Mouse (Mus musculus) limb, embryonic 12.5 days (tissue): ENCODE measurements around the gene Vipr1. TPM values are rescaled to one million over a fixed set of nuclear protein-coding genes. Genes with fewer than 3 reads are reported as not detected.

Experiments
- ATAC-seq: fragments of 200-750 bp; cut with Nextera tagmentation; 2 replicates; pipeline ENCODE4 v1.8.0; 2017; ENCODE audit warnings: low read depth, moderate TSS enrichment; ENCODE audit not compliant: insufficient number of reproducible peaks, insufficient read depth, low FRiP score, low TSS enrichment
- H3K27ac ChIP-seq: fragments of 300-500 bp; sonication (generic); 2 replicates; pipeline ENCODE4 v1.5.1; 2016; ENCODE audit warnings: mild to moderate bottlenecking, moderate library complexity
- H3K27me3 ChIP-seq: fragments of 300-500 bp; sonication (generic); 2 replicates; pipeline ENCODE4 v1.6.1; 2016; ENCODE audit warnings: mild to moderate bottlenecking, moderate library complexity
- H3K36me3 ChIP-seq: fragments of 300-500 bp; sonication (generic); 2 replicates; pipeline ENCODE4 v1.6.1; 2016; ENCODE audit warnings: mild to moderate bottlenecking, moderate library complexity
- H3K4me1 ChIP-seq: fragments of 300-500 bp; sonication (generic); replicated peaks from 2 replicates; pipeline ENCODE4 v1.6.1; 2016
- H3K4me2 ChIP-seq: fragments of 300-500 bp; sonication (generic); 2 replicates; pipeline ENCODE4 v1.6.1; 2016; ENCODE audit warnings: mild to moderate bottlenecking, moderate library complexity
- H3K4me3 ChIP-seq: fragments of 300-500 bp; sonication (generic); replicated peaks from 2 replicates; pipeline ENCODE4 v1.5.1; 2016; ENCODE audit warnings: mild to moderate bottlenecking
- H3K9ac ChIP-seq: fragments of 300-500 bp; sonication (generic); replicated peaks from 2 replicates; pipeline ENCODE4 v1.6.1; 2016; ENCODE audit warnings: mild to moderate bottlenecking, moderate library complexity
- H3K9me3 ChIP-seq: fragments of 300-500 bp; sonication (generic); 2 replicates; pipeline ENCODE4 v1.6.1; 2016; ENCODE audit warnings: mild to moderate bottlenecking, moderate library complexity
- WGBS: fragments of 180-500 bp; shearing (Covaris S2); methylation state at CpG from one replicate; pipeline ENCODE4 v1.1.7; 2016; 5-methylcytosine and 5-hydroxymethylcytosine counted together
- polyA plus RNA-seq: library from polyadenylated mRNA; unstranded; fragments of >200 nt; fragmentation: Nextera tagmentation; extraction: Ambion mirVana; gene quantifications from 2 replicates; pipeline ENCODE4 v1.2.1, GENCODE M21; 2016

The Vipr1 gene
- polyA plus RNA-seq, 1 experiment from 2014 or later = 1.1 TPM

DNA sequence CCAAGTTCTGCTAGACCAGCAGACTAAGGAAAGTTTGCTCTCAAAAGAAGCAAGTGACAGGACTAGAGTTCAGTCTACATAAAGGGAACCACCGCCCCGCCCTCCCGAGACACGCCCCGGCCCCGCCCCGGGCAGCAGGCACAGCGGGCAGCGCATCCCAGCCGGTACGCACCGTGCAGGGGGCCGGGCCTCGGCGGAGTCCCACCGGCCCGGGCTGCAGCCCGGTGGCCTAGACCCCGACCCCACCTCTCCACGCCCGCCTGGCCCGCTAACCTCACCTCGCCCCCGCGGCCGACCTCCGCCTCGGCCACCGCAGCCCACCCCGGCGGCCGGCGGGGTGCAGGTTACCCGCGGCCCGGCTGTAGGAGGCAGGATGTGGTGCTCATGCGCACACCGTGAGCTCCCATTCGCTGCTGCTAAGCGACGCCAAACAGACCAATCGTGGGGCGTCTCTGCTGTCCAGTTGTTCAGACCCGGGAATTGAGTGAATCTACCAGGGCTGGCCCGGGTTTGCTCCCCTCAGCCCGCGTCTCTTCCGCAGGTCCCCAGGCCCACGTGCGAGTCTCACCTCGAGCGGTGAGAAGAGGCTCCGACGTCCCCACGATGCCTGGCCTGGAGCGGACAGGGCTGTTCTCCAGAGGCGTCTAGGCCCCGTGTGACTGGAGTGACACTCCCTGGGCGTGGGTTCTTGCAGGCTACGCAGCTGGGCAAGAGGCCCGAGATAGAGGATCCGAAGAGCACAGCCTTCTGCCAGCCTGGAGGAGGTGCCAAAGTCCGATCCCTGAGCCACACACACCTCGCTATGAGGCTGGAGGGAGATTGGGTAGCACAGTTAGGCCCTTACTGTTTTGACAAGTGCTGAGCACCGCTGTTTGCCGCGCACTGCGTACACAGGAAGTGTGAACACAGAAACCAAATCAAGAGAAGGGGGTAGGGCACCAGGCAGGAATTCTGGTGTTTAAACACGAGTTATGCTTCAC is 62.4 kb downstream of the Vipr1 start, which contains the start of gene Sec22c:
Gene Sec22c (minus strand): TSS at position 845 of the 980 bp plus-strand sequence.
- Histone ChIP-seq H3K9me3 (no peaks in the 10 kb centered on the region), H3K27me3 (no peaks in the 10 kb centered on the region), H3K4me3 (peak within 1 kb of the TSS; percentile 87), H3K36me3 (0 out of 2 replicates have a peak, but pooled peaks cover 4% of the 10 kb centered on the region), H3K9ac (peak within 1 kb of the TSS; percentile 79), H3K4me2 (peak within 1 kb of the TSS; percentile 82), H3K27ac (peak within 1 kb of the TSS; percentile 47), H3K4me1 (peaks cover 23% of the 10 kb centered on the region)
- 2% methylated on average over 69 of the region's 69 CpGs for WGBS
- ATAC-seq = peak; percentile 93

DNA sequence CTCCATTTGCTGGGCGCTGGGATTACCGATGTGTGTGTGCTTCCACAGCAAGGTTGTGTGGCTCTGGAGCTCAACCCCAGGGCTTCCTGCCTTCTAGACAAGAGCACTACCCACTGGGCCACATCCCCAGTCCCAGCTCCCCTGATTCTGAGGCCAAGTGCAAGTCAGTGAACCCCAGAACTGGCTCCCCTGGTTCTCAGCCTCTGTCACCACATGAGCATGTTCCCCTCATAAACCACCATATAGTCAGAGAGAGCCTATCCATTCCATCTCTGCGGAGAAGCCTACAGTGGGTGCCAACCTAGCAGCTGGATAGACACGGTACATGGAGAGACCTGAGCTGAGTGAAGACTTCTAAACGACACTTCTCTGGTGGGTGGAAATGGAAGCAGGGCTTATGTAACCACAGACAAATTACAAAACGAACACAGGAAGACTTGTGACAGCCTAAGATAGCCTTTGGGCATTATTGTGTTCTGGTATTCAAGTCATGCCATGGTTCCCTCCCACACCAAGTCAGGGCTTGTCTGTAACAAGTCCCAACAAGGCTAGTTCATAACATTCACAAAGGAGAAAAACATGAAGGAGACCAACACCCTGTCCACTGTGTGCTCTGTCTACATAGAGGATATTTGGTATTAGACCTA is 63.6 kb downstream of the Vipr1 start:
- no peak overlapping the region for H3K4me3 ChIP-seq
- H3K9me3 ChIP-seq = no peaks in the 10 kb centered on the region
- H3K9ac ChIP-seq = no peak overlapping the region
- peaks cover 28% of the 10 kb centered on the region for H3K4me1 ChIP-seq
- H3K27me3 ChIP-seq = no peaks in the 10 kb centered on the region
- no peaks in the 10 kb centered on the region for H3K36me3 ChIP-seq
- 74% methylated on average over 6 of the region's 6 CpGs for WGBS
- no peak overlapping the region for H3K27ac ChIP-seq
- H3K4me2 ChIP-seq = 0 out of 2 replicates have a peak overlapping the region, but pooled peaks have one; percentile 82
- ATAC-seq = no peak

DNA sequence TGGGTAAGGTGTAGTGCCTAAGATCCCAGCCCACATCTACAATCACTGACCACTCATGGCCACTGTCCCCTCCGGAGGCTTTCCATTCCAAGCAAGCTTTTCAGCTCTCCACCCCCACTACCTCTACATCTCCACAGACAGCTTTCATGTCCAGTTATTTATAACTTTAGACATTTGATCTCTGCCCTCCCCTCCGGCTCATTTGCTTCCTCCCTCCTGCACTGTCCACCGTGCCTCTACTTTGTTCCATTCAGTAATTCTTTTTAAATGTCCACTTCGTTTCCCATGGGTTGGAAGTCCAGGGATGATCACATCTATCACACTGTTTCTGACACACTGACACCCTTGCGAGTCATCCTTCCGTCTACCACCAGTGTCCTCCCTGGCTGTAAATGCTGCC is 65.3 kb downstream of the Vipr1 start:
- ATAC-seq = no peak
- Histone ChIP-seq H3K27ac (no peak overlapping the region), H3K9ac (no peak overlapping the region), H3K9me3 (no peaks in the 10 kb centered on the region), H3K4me1 (peaks cover 36% of the 10 kb centered on the region), H3K36me3 (peaks cover 6% of the 10 kb centered on the region), H3K4me3 (no peak overlapping the region), H3K27me3 (no peaks in the 10 kb centered on the region), H3K4me2 (no peak overlapping the region)
- 53% methylated on average over 6 of the region's 6 CpGs for WGBS

DNA sequence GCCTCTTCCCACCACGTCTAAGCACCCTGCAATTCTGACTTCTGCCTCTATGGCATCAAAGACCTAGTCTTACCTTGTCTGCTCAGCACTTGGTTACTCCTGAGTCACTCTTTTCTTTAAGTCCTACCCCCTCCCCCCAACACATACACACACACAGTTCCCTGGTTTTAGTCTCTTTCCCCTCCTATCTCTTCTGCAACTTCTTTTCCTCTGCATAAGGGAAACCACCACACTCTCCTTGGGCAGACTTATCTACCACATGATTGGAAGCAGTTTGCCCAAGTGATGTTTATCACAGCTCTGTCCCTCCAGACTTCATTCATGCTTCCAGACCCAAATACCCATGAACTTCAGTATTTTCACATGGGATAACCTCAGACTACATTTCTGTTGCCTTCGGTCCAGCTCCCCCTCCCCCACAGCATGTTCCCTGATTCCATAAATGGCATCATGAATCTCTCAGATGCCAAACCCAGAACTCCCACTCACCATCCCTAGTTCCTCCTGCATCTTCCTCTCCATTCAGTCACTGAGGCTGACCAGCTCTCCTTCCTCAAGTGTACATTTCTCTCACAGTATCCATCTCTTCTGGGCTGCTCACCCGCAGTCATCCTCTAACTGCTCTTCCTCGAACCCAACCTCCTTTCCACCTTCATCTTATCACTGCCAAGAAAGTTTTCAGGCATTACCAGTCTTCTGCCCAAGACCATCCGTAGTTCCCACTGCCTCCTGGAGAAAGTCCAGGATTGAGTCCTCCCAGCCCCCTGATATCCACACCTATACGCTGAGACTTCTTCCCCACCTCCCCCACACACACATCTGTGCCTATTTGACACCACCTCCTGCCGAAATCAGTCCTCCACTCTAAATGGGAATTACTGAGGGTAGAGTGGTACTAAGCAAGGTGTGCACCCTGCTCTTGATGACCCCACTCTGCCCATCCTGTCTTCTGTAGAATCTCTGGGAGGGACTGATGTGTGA is 66.3 kb downstream of the Vipr1 start:
- H3K4me1 ChIP-seq = peaks cover 30% of the 10 kb centered on the region
- no peak overlapping the region for H3K4me2 ChIP-seq
- no peak overlapping the region for H3K4me3 ChIP-seq
- H3K36me3 ChIP-seq = peaks cover 16% of the 10 kb centered on the region
- H3K9me3 ChIP-seq = no peaks in the 10 kb centered on the region
- no peak overlapping the region for H3K27ac ChIP-seq
- no peaks in the 10 kb centered on the region for H3K27me3 ChIP-seq
- H3K9ac ChIP-seq = no peak overlapping the region
- WGBS = 70% methylated on average over 7 of the region's 7 CpGs
- no peak for ATAC-seq

DNA sequence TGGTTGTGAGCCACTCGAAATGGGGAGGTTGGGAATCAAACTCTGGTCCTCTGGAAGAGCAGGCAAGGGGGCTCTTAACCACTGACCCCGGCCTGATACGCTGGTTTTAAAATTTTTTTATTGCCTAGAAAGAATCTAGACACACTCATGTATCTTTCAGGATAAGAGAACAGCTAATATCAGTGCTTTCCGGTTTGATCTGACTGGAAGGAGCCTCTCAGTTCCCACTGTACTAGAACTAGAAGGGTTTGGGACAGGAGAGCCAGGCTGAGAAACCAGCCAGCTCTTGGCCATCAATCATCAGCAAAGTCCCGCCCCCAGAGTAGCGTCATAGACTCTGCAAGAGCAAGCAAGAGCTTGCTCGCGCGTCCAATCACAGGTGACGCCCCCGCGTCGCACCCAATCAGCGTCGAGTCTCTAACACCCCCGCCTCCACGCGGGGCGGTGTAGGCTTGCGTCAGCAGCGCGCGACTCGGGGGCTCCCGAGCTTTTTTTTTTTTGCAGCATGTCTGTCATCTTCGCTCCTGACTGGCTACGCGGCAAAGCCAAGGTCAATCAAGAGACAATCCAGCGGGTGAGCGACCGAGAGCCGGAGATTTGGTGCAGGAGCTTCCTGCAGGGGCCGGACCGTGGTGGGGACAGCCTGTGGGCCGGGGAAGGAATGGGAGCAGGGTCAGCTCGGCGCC is 67.5 kb downstream of the Vipr1 start, which contains the start of gene Ss18l2:
Gene Ss18l2 (plus strand): TSS at position 432 of the 686 bp plus-strand sequence.
- peak; percentile 97 for ATAC-seq
- H3K27ac ChIP-seq = peak within 1 kb of the TSS; percentile 87
- WGBS = 4% methylated on average over 37 of the region's 37 CpGs

DNA sequence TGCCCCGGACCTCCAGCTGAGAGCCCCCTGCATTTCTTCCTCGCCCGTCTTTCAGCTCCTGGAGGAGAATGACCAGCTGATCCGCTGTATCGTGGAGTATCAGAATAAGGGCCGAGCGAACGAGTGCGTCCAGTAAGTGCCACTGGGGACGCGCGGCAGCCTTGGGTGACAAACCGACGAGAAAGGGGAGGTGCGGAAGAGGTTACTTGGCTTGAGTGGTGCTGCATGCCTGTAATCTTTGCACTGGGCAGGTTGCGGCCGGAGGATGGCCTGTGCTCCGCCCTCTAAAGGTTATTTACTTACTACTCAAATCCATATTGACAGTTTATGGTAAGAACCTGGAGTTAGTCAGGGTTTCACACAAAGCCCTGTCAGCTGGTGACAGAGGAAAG is 68.1 kb downstream of the Vipr1 start:
- peak overlapping the region; percentile 92 for H3K4me3 ChIP-seq
- peak overlapping the region; percentile 87 for H3K27ac ChIP-seq
- H3K9me3 ChIP-seq = no peaks in the 10 kb centered on the region
- ATAC-seq = no peak
- peaks cover 17% of the 10 kb centered on the region for H3K4me1 ChIP-seq
- under 1% methylated on average over 18 of the region's 18 CpGs for WGBS
- peak overlapping the region; percentile 87 for H3K4me2 ChIP-seq
- H3K9ac ChIP-seq = peak overlapping the region; percentile 88
- H3K27me3 ChIP-seq = no peaks in the 10 kb centered on the region
- peaks cover 16% of the 10 kb centered on the region for H3K36me3 ChIP-seq

More for the DNA sequence above, 67.5 kb downstream of the Vipr1 start, which contains the start of gene Ss18l2:
- Histone ChIP-seq H3K4me3 (peak within 1 kb of the TSS; percentile 92), H3K4me1 (peaks cover 22% of the 10 kb centered on the region), H3K9me3 (no peaks in the 10 kb centered on the region), H3K36me3 (peaks cover 16% of the 10 kb centered on the region), H3K4me2 (peak within 1 kb of the TSS; percentile 87), H3K27me3 (no peaks in the 10 kb centered on the region), H3K9ac (peak within 1 kb of the TSS; percentile 88)

DNA sequence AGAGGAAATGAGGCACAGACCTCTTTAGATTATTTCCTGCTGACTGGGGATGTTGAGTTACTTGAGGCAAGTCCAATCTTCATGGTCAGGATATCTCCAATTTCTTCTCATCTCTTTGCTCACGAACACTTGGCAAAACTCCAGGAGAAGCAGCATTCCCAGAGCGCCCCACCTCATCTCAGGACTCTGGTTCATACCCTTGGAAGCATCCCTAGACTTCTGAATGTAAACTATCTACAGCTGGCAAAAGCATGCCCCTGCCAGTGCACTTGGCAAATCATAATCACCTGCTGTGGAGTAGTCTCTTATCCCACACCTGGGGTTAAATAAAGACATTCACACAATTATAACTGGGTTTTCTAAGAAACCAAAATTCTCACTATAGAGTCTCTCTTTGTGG is 74.5 kb downstream of the Vipr1 start:
- Histone ChIP-seq H3K27me3 (no peaks in the 10 kb centered on the region), H3K4me2 (no peak overlapping the region), H3K4me3 (no peak overlapping the region), H3K9me3 (peaks cover 7% of the 10 kb centered on the region; the same call in 1 of the 2 replicates), H3K27ac (no peak overlapping the region), H3K4me1 (peaks cover 13% of the 10 kb centered on the region), H3K9ac (no peak overlapping the region), H3K36me3 (peaks cover 21% of the 10 kb centered on the region)
- no peak for ATAC-seq
- 76% methylated on average over 2 of the region's 2 CpGs for WGBS

DNA sequence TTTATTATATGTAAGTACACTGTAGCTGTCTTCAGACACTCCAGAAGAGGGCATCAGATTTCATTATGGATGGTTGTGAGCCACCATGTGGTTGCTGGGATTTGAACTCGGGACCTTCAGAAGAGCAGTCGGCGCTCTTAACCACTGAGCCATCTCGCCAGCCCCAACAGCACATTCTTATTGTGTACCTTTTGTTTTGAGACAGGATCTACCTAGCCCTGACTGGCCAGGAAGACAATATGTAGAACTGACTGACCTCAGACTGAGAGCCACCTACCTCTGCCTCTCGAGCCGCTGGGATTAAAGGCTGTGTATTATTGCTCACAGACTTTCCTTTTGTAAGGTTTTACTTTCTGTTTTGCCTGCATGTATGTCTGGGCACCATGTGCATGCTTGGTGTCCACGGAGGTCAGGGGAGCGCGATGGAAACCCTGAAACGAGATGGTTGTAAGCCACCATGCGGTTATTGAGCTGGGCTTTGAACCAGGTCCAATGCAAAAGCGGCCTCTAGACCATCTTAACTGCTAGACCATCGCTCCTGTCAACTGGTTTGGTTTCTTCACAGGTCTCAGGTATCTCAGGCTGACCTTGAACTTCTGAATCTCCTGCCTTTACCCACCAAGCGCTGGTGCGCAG is 75.7 kb downstream of the Vipr1 start:
- peak overlapping the region; percentile 97 for H3K27ac ChIP-seq
- H3K9me3 ChIP-seq = peaks cover 7% of the 10 kb centered on the region; the same call in 1 of the 2 replicates
- peaks cover 13% of the 10 kb centered on the region for H3K4me1 ChIP-seq
- peaks cover 11% of the 10 kb centered on the region for H3K36me3 ChIP-seq
- peak overlapping the region; percentile 51 for H3K9ac ChIP-seq
- WGBS = 69% methylated on average over 15 of the region's 15 CpGs
- peak; percentile 9; the same call in 1 of the 2 replicates for ATAC-seq
- no peaks in the 10 kb centered on the region for H3K27me3 ChIP-seq
- peak overlapping the region; percentile 88 for H3K4me2 ChIP-seq
- H3K4me3 ChIP-seq = peak overlapping the region; percentile 96

DNA sequence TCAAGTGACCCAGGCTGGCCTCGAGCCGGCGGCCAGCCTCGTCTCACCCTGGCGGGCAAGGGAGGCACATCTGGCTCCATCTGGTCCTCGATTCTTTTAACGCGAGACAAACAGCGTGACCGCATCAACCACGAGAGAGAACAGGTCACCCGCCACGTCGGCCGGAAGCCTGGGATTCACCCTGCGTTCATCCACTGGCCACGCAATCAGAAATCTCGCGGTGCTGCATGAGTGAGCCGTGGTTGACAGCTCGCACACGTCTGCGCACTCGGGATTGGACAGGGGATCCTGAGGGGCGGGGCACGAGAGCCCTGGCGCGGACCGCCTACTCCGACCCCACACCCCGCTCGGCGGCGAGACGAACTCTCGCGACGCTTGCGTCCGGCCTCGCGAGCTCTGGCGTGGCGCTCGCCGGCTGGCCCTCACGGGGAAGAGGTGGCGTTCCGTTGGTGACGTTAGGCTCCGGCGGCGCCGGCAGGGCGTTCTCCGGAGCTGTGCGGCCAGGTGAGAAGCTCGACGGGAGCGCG is 76.3 kb downstream of the Vipr1 start, which contains the start of gene Nktr:
Gene Nktr (plus strand): TSS at position 378 of the 527 bp plus-strand sequence.
- peaks cover 5% of the 10 kb centered on the region; the same call in 1 of the 2 replicates for H3K36me3 ChIP-seq
- H3K4me3 ChIP-seq = peak within 1 kb of the TSS; percentile 96
- peaks cover 13% of the 10 kb centered on the region for H3K4me1 ChIP-seq
- peak within 1 kb of the TSS; percentile 88 for H3K4me2 ChIP-seq
- under 1% methylated on average over 59 of the region's 61 CpGs for WGBS
- peak; percentile 98 for ATAC-seq
- H3K9ac ChIP-seq = peak within 1 kb of the TSS; percentile 98
- H3K27ac ChIP-seq = peak within 1 kb of the TSS; percentile 97
- H3K9me3 ChIP-seq = peaks cover 7% of the 10 kb centered on the region; the same call in 1 of the 2 replicates
- no peaks in the 10 kb centered on the region for H3K27me3 ChIP-seq
